Mouse (Mus musculus) cortical plate, adult 2 months (tissue): Measurements from ENCODE around the gene Cpeb3.

Experiments used
- CTCF ChIP-seq: fragments of 200-500 bp; IDR thresholded peaks from 2 replicates; pipeline ENCODE4 v1.5.1; 2011; ENCODE audit warnings: mild to moderate bottlenecking, control low read depth, low read length; ENCODE audit not compliant: insufficient read depth; ENCODE audit errors: extremely low read depth
- POLR2A ChIP-seq: fragments of 200-500 bp; IDR thresholded peaks from 2 replicates; pipeline ENCODE4 v1.6.1; 2011; ENCODE audit warnings: mild to moderate bottlenecking, low read length, control low read depth; ENCODE audit not compliant: insufficient read depth; ENCODE audit errors: extremely low read depth

- TF ChIP-seq POLR2A: no peak
- TF ChIP-seq CTCF: peak; percentile 13; the same call in 1 of the 2 replicates
These were observed 32.8 kb upstream of the Cpeb3 start for GRCm38 (mm10) chr19:37241201-37241600.
